Mouse (Mus musculus) cerebellum, adult 2 months (tissue): ENCODE data around the gene Dock2.

Source experiments
- CTCF ChIP-seq: fragments of 200-500 bp; IDR thresholded peaks from 2 replicates; pipeline ENCODE4 v1.5.1; 2011; ENCODE audit warnings: low read depth, mild to moderate bottlenecking, control low read depth, low read length, moderate library complexity, borderline replicate concordance; ENCODE audit not compliant: insufficient read depth
- POLR2A ChIP-seq: fragments of 200-500 bp; IDR thresholded peaks from 2 replicates; pipeline ENCODE4 v1.6.1; 2011; ENCODE audit warnings: low read length, control low read depth, borderline replicate concordance; ENCODE audit not compliant: insufficient read depth

DNA sequence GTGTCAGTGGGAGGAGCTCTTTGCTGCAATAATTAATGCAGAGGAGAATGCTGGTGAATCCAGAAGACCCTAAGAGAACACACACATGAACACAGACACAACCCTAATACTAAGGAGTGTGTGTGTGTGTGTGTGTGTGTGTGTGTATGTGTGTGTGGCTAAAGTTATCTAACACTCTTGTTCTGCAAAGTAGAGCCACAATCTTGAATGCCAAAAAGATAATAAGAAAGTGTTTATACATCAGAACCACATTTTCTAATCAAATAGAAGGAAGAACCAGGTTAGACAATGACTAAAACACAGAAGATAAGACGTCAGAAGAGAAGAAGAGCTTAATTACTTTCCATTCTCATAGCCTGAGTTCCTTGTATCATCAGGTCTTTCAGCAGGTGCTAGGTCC lies 408.1 kb downstream of the Dock2 start:
- TF ChIP-seq POLR2A, result no peak
- no peak for TF ChIP-seq CTCF
